In genomic region chr4:134510396-134510795, GRCm38 (mm10) we compare ENCODE assay signal across 8 mouse cellular contexts. TPM values are rescaled to one million over a fixed set of nuclear protein-coding genes. Genes with fewer than 3 reads are reported as not detected.
DNase-seq lines count a peak whose midpoint lies in the region; ATAC-seq and TF ChIP-seq lines count a peak whose summit lies in the region.

No protein-coding gene starts in this region.

- intact Hi-C loops in gastrocnemius, adult 2 months (cut with DNase I) = no loop called here

- DNase-seq in gastrocnemius, adult 2 months = no peak
- no peak for DNase-seq in gastrocnemius, postnatal 10 days
- no peak for DNase-seq in liver, embryonic 14.5 days (ENCODE audit: low read depth in 3 of 3, low spot score in 3 of 3)
- no peak for DNase-seq in stomach, postnatal 0 days (ENCODE audit: low spot score)
- no peak for DNase-seq in spleen, adult 18-20 months
- DNase-seq in thymus, postnatal 25 days = no peak

- peaks cover 44% of the 10 kb centered on the region for H3K36me3 ChIP-seq in megakaryocyte, embryonic 14.5 days (replicated peaks; ENCODE audit: low read length)
- peaks cover 6% of the 10 kb centered on the region for H3K36me3 ChIP-seq in liver, embryonic 14.5 days (replicated peaks; ENCODE audit: control insufficient read depth, insufficient read depth, low read depth)
- 0 out of 2 replicates have a peak, but pooled peaks cover 3% of the 10 kb centered on the region for H3K36me3 ChIP-seq in stomach, postnatal 0 days (ENCODE audit: control insufficient read depth, insufficient read depth, low read length)

- ATAC-seq in megakaryocyte, adult 5-6 weeks (ENCODE audit: poor library complexity, severe bottlenecking) = no peak
- ATAC-seq in liver, embryonic 14.5 days (ENCODE audit: insufficient read depth) = no peak
- ATAC-seq in stomach, postnatal 0 days (ENCODE audit: low FRiP score, low TSS enrichment) = 0 out of 2 replicates have a peak, but pooled peaks have one; percentile 0

- no peak for TF ChIP-seq EP300 in liver, embryonic 14.5 days (IDR thresholded peaks at IDR 0.05; ENCODE audit: low read depth)
- no peak for TF ChIP-seq EP300 in stomach, postnatal 0 days (optimal IDR thresholded peaks at IDR 0.05)

- H3K9ac ChIP-seq in liver, embryonic 14.5 days (replicated peaks) = no peak overlapping the region; the same call in 1 of the 2 replicates
- no peak overlapping the region for H3K9ac ChIP-seq in stomach, postnatal 0 days (ENCODE audit: low read length)

- H3K9me3 ChIP-seq in megakaryocyte, embryonic 14.5 days = peaks cover 16% of the 10 kb centered on the region; the same call in 1 of the 2 replicates
- no peaks in the 10 kb centered on the region for H3K9me3 ChIP-seq in liver, embryonic 14.5 days (ENCODE audit: control insufficient read depth, low read length)
- no peaks in the 10 kb centered on the region for H3K9me3 ChIP-seq in stomach, postnatal 0 days (ENCODE audit: control insufficient read depth, low read length)

- H3K4me3 ChIP-seq in gastrocnemius, adult 2 months = peak overlapping the region; percentile 72
- H3K4me3 ChIP-seq in megakaryocyte, embryonic 14.5 days (replicated peaks) = peak overlapping the region; percentile 96
- H3K4me3 ChIP-seq in liver, embryonic 14.5 days (ENCODE audit: insufficient read depth in 1 of 2, low read depth in 2 of 2, low read length in 2 of 2) = no peak overlapping the region
- H3K4me3 ChIP-seq in stomach, postnatal 0 days (ENCODE audit: low read depth, low read length) = no peak overlapping the region

- no peak overlapping the region for H3K27ac ChIP-seq in gastrocnemius, adult 2 months
- no peak overlapping the region for H3K27ac ChIP-seq in liver, embryonic 14.5 days
- no peak overlapping the region for H3K27ac ChIP-seq in stomach, postnatal 0 days (replicated peaks)

- H3K27me3 ChIP-seq in megakaryocyte, embryonic 14.5 days (replicated peaks) = no peaks in the 10 kb centered on the region
- no peaks in the 10 kb centered on the region for H3K27me3 ChIP-seq in liver, embryonic 14.5 days (ENCODE audit: control insufficient read depth, insufficient read depth, low read length)
- no peaks in the 10 kb centered on the region for H3K27me3 ChIP-seq in stomach, postnatal 0 days (ENCODE audit: control insufficient read depth, insufficient read depth, low read length)

- H3K4me1 ChIP-seq in megakaryocyte, embryonic 14.5 days = peaks cover 56% of the 10 kb centered on the region
- peaks cover 49 to 58% of the 10 kb centered on the region in 2 experiments for H3K4me1 ChIP-seq in liver, embryonic 14.5 days (replicated peaks; ENCODE audit: control insufficient read depth in 2 of 2, insufficient read depth in 2 of 2, low read length in 1 of 2)
- H3K4me1 ChIP-seq in stomach, postnatal 0 days (replicated peaks; ENCODE audit: control insufficient read depth, insufficient read depth) = 0 out of 2 replicates have a peak, but pooled peaks cover 2% of the 10 kb centered on the region

- H3K4me2 ChIP-seq in liver, embryonic 14.5 days (ENCODE audit: low read depth) = peak overlapping the region; percentile 79
- no peak overlapping the region; the same call in 1 of the 2 replicates for H3K4me2 ChIP-seq in stomach, postnatal 0 days (replicated peaks; ENCODE audit: low read depth)

- no peak for TF ChIP-seq CTCF in gastrocnemius, adult 2 months (IDR thresholded peaks at IDR 0.05)
- TF ChIP-seq CTCF in liver, embryonic 14.5 days (IDR thresholded peaks at IDR 0.05; ENCODE audit: low read depth) = no peak
- TF ChIP-seq CTCF in stomach, postnatal 0 days (IDR thresholded peaks at IDR 0.05; ENCODE audit: low read depth) = no peak

- 76% methylated on average over 4 of the region's 4 CpGs for WGBS in liver, embryonic 14.5 days (ENCODE audit: insufficient replicate concordance)
- WGBS in stomach, postnatal 0 days = 81% methylated on average over 4 of the region's 4 CpGs

RNA-seq across cellular contexts. Expression of gene Aunip, which starts 0.4 kb away (rescaled TPM):
- total RNA-seq in gastrocnemius, adult 2 months (2021) = not detected
- 1 to 10 TPM in 1 of 2 experiments, under 1 TPM in 1; 0.99 to 1.2 TPM for total RNA-seq in gastrocnemius, postnatal 10 days (2021)
- polyA plus RNA-seq in megakaryocyte, embryonic 14.5 days (2012; ENCODE audit: insufficient read depth, low replicate concordance) = 0.54 TPM in 1 of 2 replicates, not detected in the other
- 3.7 and 3.9 TPM in 2 replicates for total RNA-seq in megakaryocyte, adult 5-6 weeks (2015)
- 12.6 and 17.0 TPM in 2 replicates for total RNA-seq in megakaryocyte, adult 5-6 weeks (2017)
- polyA plus RNA-seq in liver, embryonic 14.5 days (2012; rRNA removed) = 13.5 and 21.0 TPM in 2 replicates
- 7.6 and 10.2 TPM in 2 replicates for polyA plus RNA-seq in liver, embryonic 14.5 days (2014; fragmentation: Nextera tagmentation; extraction: Ambion mirVana)
- polyA plus RNA-seq in stomach, postnatal 0 days (2015; fragmentation: Nextera tagmentation; extraction: Ambion mirVana) = 3.5 and 3.8 TPM in 2 replicates

RNA-seq across cellular contexts. Expression of gene Paqr7, which starts 13.9 kb away (rescaled TPM):
- 1 to 10 TPM; 1.7 to 2.3 TPM for total RNA-seq in gastrocnemius, adult 2 months (2021)
- total RNA-seq in gastrocnemius, postnatal 10 days (2021) = 1 to 10 TPM; 6.5 to 6.8 TPM
- polyA plus RNA-seq in megakaryocyte, embryonic 14.5 days (2012; ENCODE audit: insufficient read depth, low replicate concordance) = 41.9 and 45.9 TPM in 2 replicates
- total RNA-seq in megakaryocyte, adult 5-6 weeks (2015) = 10.7 and 11.7 TPM in 2 replicates
- total RNA-seq in megakaryocyte, adult 5-6 weeks (2017) = 17.0 and 17.6 TPM in 2 replicates
- 4.1 and 5.7 TPM in 2 replicates for polyA plus RNA-seq in liver, embryonic 14.5 days (2012; rRNA removed)
- 1.9 and 2.3 TPM in 2 replicates for polyA plus RNA-seq in liver, embryonic 14.5 days (2014; fragmentation: Nextera tagmentation; extraction: Ambion mirVana)
- 51.8 and 56.4 TPM in 2 replicates for polyA plus RNA-seq in stomach, postnatal 0 days (2015; fragmentation: Nextera tagmentation; extraction: Ambion mirVana)

RNA-seq across cellular contexts. Expression of gene Mtfr1l, which starts 24.8 kb away (rescaled TPM):
- 100 to 1,000 TPM; 131 to 136 TPM for total RNA-seq in gastrocnemius, adult 2 months (2021)
- total RNA-seq in gastrocnemius, postnatal 10 days (2021) = 100 to 1,000 TPM; 113 to 129 TPM
- polyA plus RNA-seq in megakaryocyte, embryonic 14.5 days (2012; ENCODE audit: insufficient read depth, low replicate concordance) = 46.4 and 106 TPM in 2 replicates
- 40.4 and 48.1 TPM in 2 replicates for total RNA-seq in megakaryocyte, adult 5-6 weeks (2015)
- total RNA-seq in megakaryocyte, adult 5-6 weeks (2017) = 33.6 and 38.3 TPM in 2 replicates
- polyA plus RNA-seq in liver, embryonic 14.5 days (2012; rRNA removed) = 27.0 and 28.4 TPM in 2 replicates
- 41.6 and 48.5 TPM in 2 replicates for polyA plus RNA-seq in liver, embryonic 14.5 days (2014; fragmentation: Nextera tagmentation; extraction: Ambion mirVana)
- 64.7 and 70.3 TPM in 2 replicates for polyA plus RNA-seq in stomach, postnatal 0 days (2015; fragmentation: Nextera tagmentation; extraction: Ambion mirVana)

RNA-seq across cellular contexts. Expression of gene Selenon, which starts 41.6 kb away (rescaled TPM):
- total RNA-seq in gastrocnemius, adult 2 months (2021) = 1 to 10 TPM; 4.4 to 6.3 TPM
- total RNA-seq in gastrocnemius, postnatal 10 days (2021) = 10 to 100 TPM; 22.3 to 28.7 TPM
- polyA plus RNA-seq in megakaryocyte, embryonic 14.5 days (2012; ENCODE audit: insufficient read depth, low replicate concordance) = 7.1 and 9.1 TPM in 2 replicates
- total RNA-seq in megakaryocyte, adult 5-6 weeks (2015) = 24.9 and 25.4 TPM in 2 replicates
- total RNA-seq in megakaryocyte, adult 5-6 weeks (2017) = 6.3 and 8.2 TPM in 2 replicates
- 3.6 and 4.6 TPM in 2 replicates for polyA plus RNA-seq in liver, embryonic 14.5 days (2012; rRNA removed)
- 1.9 and 3.4 TPM in 2 replicates for polyA plus RNA-seq in liver, embryonic 14.5 days (2014; fragmentation: Nextera tagmentation; extraction: Ambion mirVana)
- polyA plus RNA-seq in stomach, postnatal 0 days (2015; fragmentation: Nextera tagmentation; extraction: Ambion mirVana) = 8.6 and 12.1 TPM in 2 replicates

RNA-seq across cellular contexts. Expression of gene Stmn1, which starts 42.3 kb away (rescaled TPM):
- 1 to 10 TPM; 3.0 to 3.8 TPM for total RNA-seq in gastrocnemius, adult 2 months (2021)
- total RNA-seq in gastrocnemius, postnatal 10 days (2021) = 10 to 100 TPM; 71.2 to 74.5 TPM
- polyA plus RNA-seq in megakaryocyte, embryonic 14.5 days (2012; ENCODE audit: insufficient read depth, low replicate concordance) = 7.4 and 115 TPM in 2 replicates
- total RNA-seq in megakaryocyte, adult 5-6 weeks (2015) = 563 and 570 TPM in 2 replicates
- total RNA-seq in megakaryocyte, adult 5-6 weeks (2017) = 790 and 821 TPM in 2 replicates
- polyA plus RNA-seq in liver, embryonic 14.5 days (2012; rRNA removed) = 46.2 and 104 TPM in 2 replicates
- 404 and 464 TPM in 2 replicates for polyA plus RNA-seq in liver, embryonic 14.5 days (2014; fragmentation: Nextera tagmentation; extraction: Ambion mirVana)
- 358 and 380 TPM in 2 replicates for polyA plus RNA-seq in stomach, postnatal 0 days (2015; fragmentation: Nextera tagmentation; extraction: Ambion mirVana)

Comparison
In these comparisons a context has a peak if more than half of its experiments do, and no peak if none do; other contexts are left out.
1. H3K4me3 ChIP-seq: peak in gastrocnemius, adult 2 months (single experiment) and megakaryocyte, embryonic 14.5 days (single experiment); none in liver, embryonic 14.5 days (0 of 2) and stomach, postnatal 0 days (single experiment).